8 mouse cellular contexts compared by ENCODE assay signal in the genomic region with DNA sequence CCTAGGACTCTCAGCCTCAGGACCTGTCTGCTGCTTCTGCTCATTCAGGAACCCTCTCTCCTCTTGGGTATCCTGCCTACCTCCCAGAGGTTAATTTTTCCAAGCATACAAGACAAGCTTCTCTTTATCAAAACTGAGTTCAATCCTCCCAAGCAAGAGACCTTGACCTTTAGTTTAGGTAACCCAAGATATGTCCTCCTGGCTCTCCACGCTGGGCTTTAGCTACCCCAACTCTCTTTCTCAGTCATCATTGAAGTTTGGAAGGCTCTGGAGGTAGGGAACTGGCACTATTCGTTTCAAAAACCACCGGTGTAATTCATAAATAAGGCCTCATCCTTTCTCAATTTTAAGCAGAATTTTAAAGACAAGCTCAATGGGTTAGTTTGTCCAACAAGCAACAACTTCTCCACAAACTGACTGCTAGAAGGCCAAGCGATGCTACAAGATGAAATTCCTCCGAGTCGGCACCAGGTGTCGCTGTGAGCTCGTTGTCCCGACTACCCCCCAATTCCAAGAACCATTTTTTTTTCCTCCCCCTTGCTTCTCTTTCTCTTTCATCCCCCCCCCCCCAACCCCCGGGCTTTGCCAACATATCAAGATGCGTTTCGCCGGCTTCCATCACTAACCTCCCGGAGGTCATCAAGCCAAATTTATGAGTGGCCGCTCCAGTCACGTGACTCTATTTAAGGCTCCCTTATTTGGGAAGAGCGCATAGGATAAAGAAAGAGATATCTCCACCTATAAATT. TPM values are rescaled to one million over a fixed set of nuclear protein-coding genes. Genes with fewer than 3 reads are reported as not detected.
A peak's percentile ranks its signal among the peaks of the same experiment; 100 is the strongest.
DNase-seq lines count a peak whose midpoint lies in the region; ATAC-seq and TF ChIP-seq lines count a peak whose summit lies in the region.

No protein-coding gene starts in this region.

- ATAC-seq in forebrain, postnatal 0 days, result no peak
- no peak for ATAC-seq in limb, embryonic 14.5 days (ENCODE audit: low FRiP score, low read depth)

- peaks cover 96% of the 10 kb centered on the region for H3K27me3 ChIP-seq in forebrain, postnatal 0 days (ENCODE audit: insufficient read depth, low read length)
- peaks cover 100% of the 10 kb centered on the region for H3K27me3 ChIP-seq in forebrain, embryonic 10.5 days (ENCODE audit: poor library complexity, severe bottlenecking)
- H3K27me3 ChIP-seq in E14TG2a.4 (ENCODE audit: insufficient read depth, low read length), result peaks cover 99% of the 10 kb centered on the region
- H3K27me3 ChIP-seq in limb, embryonic 14.5 days (ENCODE audit: control insufficient read depth, insufficient read depth, low read length), result peaks cover 97% of the 10 kb centered on the region
- no peaks in the 10 kb centered on the region for H3K27me3 ChIP-seq in myocyte (ENCODE audit: control insufficient read depth, insufficient read depth, insufficient read length)

- H3K9me3 ChIP-seq in forebrain, postnatal 0 days (ENCODE audit: low read length), result 0 out of 2 replicates have a peak, but pooled peaks cover 3% of the 10 kb centered on the region
- no peaks in the 10 kb centered on the region for H3K9me3 ChIP-seq in forebrain, embryonic 10.5 days
- no peaks in the 10 kb centered on the region for H3K9me3 ChIP-seq in E14TG2a.4 (ENCODE audit: low read length)
- H3K9me3 ChIP-seq in limb, embryonic 14.5 days (ENCODE audit: control insufficient read depth, low read length), result no peaks in the 10 kb centered on the region

- H3K79me2 ChIP-seq in myocyte (ENCODE audit: control insufficient read depth, insufficient read depth), result peaks cover 20% of the 10 kb centered on the region

- H3ac ChIP-seq in myocyte (ENCODE audit: control insufficient read depth, insufficient read length), result no peak overlapping the region

- no peak overlapping the region for H3K4me2 ChIP-seq in forebrain, postnatal 0 days (ENCODE audit: low read depth)
- peak overlapping the region; percentile 50 for H3K4me2 ChIP-seq in limb, embryonic 14.5 days (replicated peaks; ENCODE audit: low read depth, low read length, severe bottlenecking)
- no peak overlapping the region for H3K4me2 ChIP-seq in myocyte (ENCODE audit: low read depth)

- peak; percentile 77 for DNase-seq in forebrain, postnatal 0 days
- DNase-seq in forebrain, embryonic 10.5 days (ENCODE audit: extremely low spot score, low spot score), result no peak
- peak; percentile 33 to 34 for DNase-seq in cerebellum, postnatal 36 days
- peak; percentile 57 for DNase-seq in heart, postnatal 4 days
- DNase-seq in limb, embryonic 14.5 days (ENCODE audit: low spot score), result peak; percentile 82
- DNase-seq in urinary bladder, adult 18-20 months (ENCODE audit: low spot score in 2 of 2), result no peak

- H3K4me1 ChIP-seq in forebrain, postnatal 0 days (ENCODE audit: insufficient read depth), result no peaks in the 10 kb centered on the region
- peaks cover 9% of the 10 kb centered on the region for H3K4me1 ChIP-seq in forebrain, embryonic 10.5 days
- H3K4me1 ChIP-seq in E14TG2a.4 (replicated peaks; ENCODE audit: low read depth, low read length), result peaks cover 49% of the 10 kb centered on the region
- H3K4me1 ChIP-seq in limb, embryonic 14.5 days (ENCODE audit: control insufficient read depth, insufficient read depth, low read length), result peaks cover 14% of the 10 kb centered on the region; the same call in 1 of the 2 replicates

- no peak overlapping the region for H3K9ac ChIP-seq in forebrain, postnatal 0 days
- H3K9ac ChIP-seq in limb, embryonic 14.5 days (ENCODE audit: low read depth, low read length, severe bottlenecking), result no peak overlapping the region

- no peaks in the 10 kb centered on the region for H3K36me3 ChIP-seq in forebrain, postnatal 0 days (ENCODE audit: insufficient read depth)
- no peaks in the 10 kb centered on the region for H3K36me3 ChIP-seq in forebrain, embryonic 10.5 days (replicated peaks)
- no peaks in the 10 kb centered on the region for H3K36me3 ChIP-seq in E14TG2a.4 (ENCODE audit: insufficient read depth, low read length)
- no peaks in the 10 kb centered on the region for H3K36me3 ChIP-seq in limb, embryonic 14.5 days (ENCODE audit: control insufficient read depth, insufficient read depth, low read length)
- no peaks in the 10 kb centered on the region for H3K36me3 ChIP-seq in myocyte (ENCODE audit: control insufficient read depth, insufficient read depth)

- TF ChIP-seq POLR2A in limb, embryonic 14.5 days (IDR thresholded peaks at IDR 0.05; ENCODE audit: borderline replicate concordance, extremely low read depth, insufficient read depth, insufficient read length), result no peak
- TF ChIP-seq POLR2A in myocyte (IDR thresholded peaks at IDR 0.05; ENCODE audit: insufficient read length, low read depth), result no peak

- peak; percentile 82 for TF ChIP-seq CTCF in forebrain, postnatal 0 days (IDR thresholded peaks at IDR 0.05; ENCODE audit: low read depth)
- peak; percentile 49 for TF ChIP-seq CTCF in E14TG2a.4 (conservative IDR thresholded peaks at IDR 0.05; ENCODE audit: low read length)

- H3K27ac ChIP-seq in forebrain, postnatal 0 days (ENCODE audit: low read depth, low read length), result no peak overlapping the region
- no peak overlapping the region for H3K27ac ChIP-seq in forebrain, embryonic 10.5 days
- H3K27ac ChIP-seq in limb, embryonic 14.5 days (replicated peaks; ENCODE audit: low read depth, low read length), result no peak overlapping the region

- peak overlapping the region; percentile 18; the same call in 1 of the 2 replicates for H3K4me3 ChIP-seq in forebrain, postnatal 0 days (ENCODE audit: low read depth, low read length)
- no peak overlapping the region; the same call in 1 of the 2 replicates for H3K4me3 ChIP-seq in forebrain, embryonic 10.5 days
- H3K4me3 ChIP-seq in E14TG2a.4 (replicated peaks; ENCODE audit: low read length) (peak overlapping the region; percentile 70), myocyte (no peak overlapping the region)
- H3K4me3 ChIP-seq in limb, embryonic 14.5 days (replicated peaks; ENCODE audit: low read length), result peak overlapping the region; percentile 31

- 3% methylated on average over 17 of the region's 17 CpGs for WGBS in forebrain, postnatal 0 days
- 4% methylated on average over 17 of the region's 17 CpGs for WGBS in forebrain, embryonic 10.5 days
- WGBS in limb, embryonic 14.5 days, result 6% methylated on average over 17 of the region's 17 CpGs

TF ChIP-seq in myocyte, 11 proteins besides CTCF, POLR2A, EP300 and RAD21 (continues in another document):
- TF ChIP-seq TCF12 (IDR thresholded peaks at IDR 0.05; ENCODE audit: insufficient read depth, poor library complexity, severe bottlenecking), result no peak
- TF ChIP-seq MYOG (IDR thresholded peaks at IDR 0.05; ENCODE audit: control insufficient read depth in 1 of 3, insufficient read depth in 1 of 3, insufficient read length in 2 of 3, low read depth in 2 of 3), result no peak
- peak; percentile 60 for TF ChIP-seq USF1 (IDR thresholded peaks at IDR 0.05; ENCODE audit: low read depth)
- no peak for TF ChIP-seq CEBPB (IDR thresholded peaks at IDR 0.05; ENCODE audit: insufficient read depth, poor library complexity, severe bottlenecking)
- no peak for TF ChIP-seq SRF (IDR thresholded peaks at IDR 0.05; ENCODE audit: control insufficient read depth, insufficient read length, low read depth)
- TF ChIP-seq E2F4 (IDR thresholded peaks at IDR 0.05; ENCODE audit: insufficient read depth), result no peak
- TF ChIP-seq POLR2AphosphoS2 (IDR thresholded peaks at IDR 0.05; ENCODE audit: insufficient read length, low read depth), result peak; percentile 33

RNA-seq across cellular contexts. Expression of gene Hoxc4, which starts 5.3 kb away (rescaled TPM):
- not detected in 2 replicates for total RNA-seq in forebrain, postnatal 0 days (2014; rRNA removed)
- not detected in 2 replicates for polyA plus RNA-seq in forebrain, postnatal 0 days (2015; fragmentation: Nextera tagmentation; extraction: Ambion mirVana)
- not detected in 2 replicates for polyA plus RNA-seq in forebrain, embryonic 10.5 days (2016; fragmentation: Nextera tagmentation; extraction: Ambion mirVana)
- under 1 TPM in 1 of 2 experiments, not detected in 1; 0.14 TPM for total RNA-seq in heart, postnatal 4 days (2021)
- 5.9 and 7.5 TPM in 2 replicates for polyA plus RNA-seq in limb, embryonic 14.5 days (2012; rRNA removed)
- polyA plus RNA-seq in limb, embryonic 14.5 days (2014; fragmentation: Nextera tagmentation; extraction: Ambion mirVana), result 1.9 and 3.5 TPM in 2 replicates
- polyA plus RNA-seq in myocyte (2012; fragmentation: generic; extraction: Trizol), result 3.6 TPM

RNA-seq across cellular contexts. Expression of gene Hoxc6, which starts 15.4 kb away (rescaled TPM):
- total RNA-seq in forebrain, postnatal 0 days (2014; rRNA removed), result not detected in 2 replicates
- not detected in 2 replicates for polyA plus RNA-seq in forebrain, postnatal 0 days (2015; fragmentation: Nextera tagmentation; extraction: Ambion mirVana)
- polyA plus RNA-seq in forebrain, embryonic 10.5 days (2016; fragmentation: Nextera tagmentation; extraction: Ambion mirVana), result not detected in 2 replicates
- under 1 TPM in 1 of 2 experiments, not detected in 1; 0.16 TPM for total RNA-seq in heart, postnatal 4 days (2021)
- 8.0 and 10.4 TPM in 2 replicates for polyA plus RNA-seq in limb, embryonic 14.5 days (2012; rRNA removed)
- 2.4 and 2.5 TPM in 2 replicates for polyA plus RNA-seq in limb, embryonic 14.5 days (2014; fragmentation: Nextera tagmentation; extraction: Ambion mirVana)
- polyA plus RNA-seq in myocyte (2012; fragmentation: generic; extraction: Trizol), result 14.0 TPM

RNA-seq across cellular contexts. Expression of gene Hoxc8, which starts 23.0 kb away (rescaled TPM):
- total RNA-seq in forebrain, postnatal 0 days (2014; rRNA removed), result not detected in 2 replicates
- not detected in 2 replicates for polyA plus RNA-seq in forebrain, postnatal 0 days (2015; fragmentation: Nextera tagmentation; extraction: Ambion mirVana)
- not detected in 2 replicates for polyA plus RNA-seq in forebrain, embryonic 10.5 days (2016; fragmentation: Nextera tagmentation; extraction: Ambion mirVana)
- not detected for total RNA-seq in heart, postnatal 4 days (2021)
- polyA plus RNA-seq in limb, embryonic 14.5 days (2012; rRNA removed), result 3.5 and 3.9 TPM in 2 replicates
- 1.9 TPM in 2 replicates for polyA plus RNA-seq in limb, embryonic 14.5 days (2014; fragmentation: Nextera tagmentation; extraction: Ambion mirVana)
- polyA plus RNA-seq in myocyte (2012; fragmentation: generic; extraction: Trizol), result 0.71 TPM

RNA-seq across cellular contexts. Expression of gene Hoxc9, which starts 37.2 kb away (rescaled TPM):
- total RNA-seq in forebrain, postnatal 0 days (2014; rRNA removed), result not detected in 2 replicates
- polyA plus RNA-seq in forebrain, postnatal 0 days (2015; fragmentation: Nextera tagmentation; extraction: Ambion mirVana), result not detected in 2 replicates
- polyA plus RNA-seq in forebrain, embryonic 10.5 days (2016; fragmentation: Nextera tagmentation; extraction: Ambion mirVana), result not detected in 2 replicates
- total RNA-seq in heart, postnatal 4 days (2021), result not detected
- polyA plus RNA-seq in limb, embryonic 14.5 days (2012; rRNA removed), result 2.1 TPM in 2 replicates
- 1.1 and 1.3 TPM in 2 replicates for polyA plus RNA-seq in limb, embryonic 14.5 days (2014; fragmentation: Nextera tagmentation; extraction: Ambion mirVana)
- 10.5 TPM for polyA plus RNA-seq in myocyte (2012; fragmentation: generic; extraction: Trizol)

RNA-seq across cellular contexts. Expression of gene Hoxc5, which starts 46.2 kb away (rescaled TPM):
- total RNA-seq in forebrain, postnatal 0 days (2014; rRNA removed), result not detected in 2 replicates
- polyA plus RNA-seq in forebrain, postnatal 0 days (2015; fragmentation: Nextera tagmentation; extraction: Ambion mirVana), result not detected in 2 replicates
- not detected in 2 replicates for polyA plus RNA-seq in forebrain, embryonic 10.5 days (2016; fragmentation: Nextera tagmentation; extraction: Ambion mirVana)
- not detected for total RNA-seq in heart, postnatal 4 days (2021)
- 7.6 and 9.0 TPM in 2 replicates for polyA plus RNA-seq in limb, embryonic 14.5 days (2012; rRNA removed)
- 2.6 and 3.5 TPM in 2 replicates for polyA plus RNA-seq in limb, embryonic 14.5 days (2014; fragmentation: Nextera tagmentation; extraction: Ambion mirVana)
- 1.2 TPM for polyA plus RNA-seq in myocyte (2012; fragmentation: generic; extraction: Trizol)

Comparison
In these comparisons a context has a peak if more than half of its experiments do, and no peak if none do; other contexts are left out.
1. DNase-seq: peak in forebrain, postnatal 0 days (single experiment), cerebellum, postnatal 36 days (2 of 2), heart, postnatal 4 days (single experiment) and limb, embryonic 14.5 days (single experiment); none in forebrain, embryonic 10.5 days (single experiment) and urinary bladder, adult 18-20 months (0 of 2).
2. H3K4me3 ChIP-seq: peak in forebrain, postnatal 0 days (single experiment), E14TG2a.4 (single experiment) and limb, embryonic 14.5 days (single experiment); none in forebrain, embryonic 10.5 days (single experiment) and myocyte (single experiment).